Mouse (Mus musculus) ES-E14 (cell line): Measurements from ENCODE around the gene Olfr883. TPM values are rescaled to one million over a fixed set of nuclear protein-coding genes. Genes with fewer than 3 reads are reported as not detected.

Experiments used
- DNase-seq: peaks from one replicate; pipeline ENCODE4 v3.0.0-alpha.2; 2013; ENCODE audit warnings: low read depth, low spot score
- H3K27ac ChIP-seq: 2 replicates; pipeline ENCODE4 v1.5.1; 2012; ENCODE audit warnings: low read depth, mild to moderate bottlenecking, low read length, moderate library complexity, mixed read lengths; ENCODE audit not compliant: poor library complexity, insufficient read depth, severe bottlenecking
- H3K36me3 ChIP-seq: 2 replicates; pipeline ENCODE4 v1.6.1; 2012; ENCODE audit warnings: mild to moderate bottlenecking, low read length, moderate library complexity, mixed read lengths; ENCODE audit not compliant: control insufficient read depth, poor library complexity, insufficient read depth, severe bottlenecking
- H3K4me1 ChIP-seq, 2 experiments: fragments of 150-350 bp in 1 of 2; sonication (generic) in 1 of 2; 2 replicates each; pipeline ENCODE4 v1.6.1; 2012; ENCODE audit warnings: low read length in 2 of 2, mild to moderate bottlenecking in 1 of 2, mixed read lengths in 1 of 2; ENCODE audit not compliant: control insufficient read depth in 2 of 2, insufficient read depth in 2 of 2, poor library complexity in 1 of 2
- H3K4me3 ChIP-seq, 2 experiments: fragments of 150-350 bp in 1 of 2; sonication (generic) in 1 of 2; 2 replicates each; pipeline ENCODE4 v1.5.1; 2012; ENCODE audit warnings: low read length in 2 of 2, low read depth in 1 of 2, mild to moderate bottlenecking in 1 of 2, mixed read lengths in 1 of 2; ENCODE audit not compliant: insufficient read depth in 1 of 2, poor library complexity in 1 of 2, severe bottlenecking in 1 of 2
- H3K9ac ChIP-seq: 2 replicates; pipeline ENCODE4 v1.6.1; 2012; ENCODE audit warnings: low read depth, mild to moderate bottlenecking, low read length, mixed read lengths; ENCODE audit not compliant: poor library complexity, insufficient read depth, severe bottlenecking
- H3K9me3 ChIP-seq: fragments of 150-350 bp; sonication (generic); 2 replicates; pipeline ENCODE4 v1.6.1; 2012; ENCODE audit warnings: low read depth, mild to moderate bottlenecking, low read length; ENCODE audit not compliant: control insufficient read depth, insufficient read depth
- CHD2 ChIP-seq: IDR thresholded peaks from 2 replicates; pipeline ENCODE4 v1.6.1; 2014; ENCODE audit warnings: mild to moderate bottlenecking, low read depth, low read length, inconsistent platforms
- HCFC1 ChIP-seq: IDR thresholded peaks from 2 replicates; pipeline ENCODE4 v1.6.1; 2012; ENCODE audit warnings: low read length, inconsistent platforms, borderline replicate concordance; ENCODE audit not compliant: insufficient read depth
- MAFK ChIP-seq: IDR thresholded peaks from 2 replicates; pipeline ENCODE4 v1.6.1; 2014; ENCODE audit warnings: mild to moderate bottlenecking, low read depth, low read length, inconsistent platforms; ENCODE audit not compliant: insufficient read depth
- ZC3H11A ChIP-seq: IDR thresholded peaks from 2 replicates; pipeline ENCODE4 v1.6.1; 2012; ENCODE audit warnings: low read depth, mild to moderate bottlenecking, inconsistent platforms, low read length, borderline replicate concordance
- ZNF384 ChIP-seq: IDR thresholded peaks from 2 replicates; pipeline ENCODE4 v1.6.1; 2012; ENCODE audit warnings: low read depth, low read length, inconsistent platforms
- in situ Hi-C, 2 experiments: fragments of 600-800 bp; cut with MboI; formaldehyde crosslinking; loops; one replicate each; pipeline ENCODE4 v1.15.1; 2025; ENCODE audit warnings: low sequenced_read_pairs in 2 of 2, inconsistent platforms in 1 of 2; ENCODE audit not compliant: unreplicated experiment in 2 of 2
- total RNA-seq: library from RNA; depleted of rRNA; stranded (reverse); fragments of 300-350 nt; gene quantifications from 2 replicates; pipeline ENCODE4 v1.2.3, GENCODE M21; 2012; rRNA removed

Olfr883 gene
- total RNA-seq, result not detected in 2 replicates

DNA sequence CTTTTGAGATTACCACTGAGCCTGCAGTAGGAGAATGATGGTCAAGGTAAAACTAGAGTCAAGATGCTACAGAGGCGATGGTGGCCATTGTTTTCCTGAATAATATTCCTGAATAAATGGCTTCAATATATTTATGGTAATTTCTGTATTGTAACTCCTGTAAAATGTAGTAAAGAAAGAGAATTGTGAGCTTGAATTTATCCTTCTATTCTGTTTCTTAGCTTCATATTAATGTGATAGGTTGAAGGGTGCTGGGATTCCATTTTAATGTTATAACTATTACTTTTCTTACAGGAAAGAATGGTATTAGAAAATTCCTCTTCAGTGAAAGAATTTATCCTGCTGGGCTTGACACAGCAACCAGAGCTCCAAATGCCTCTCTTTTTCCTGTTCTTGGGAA is at the start of gene Olfr883:
Gene Olfr883 (plus strand): TSS at position 301 of the 400 bp plus-strand sequence.
- no peak within 1 kb of the TSS for H3K9ac ChIP-seq
- no peaks in the 10 kb centered on the region for H3K36me3 ChIP-seq
- no peaks in the 10 kb centered on the region for H3K9me3 ChIP-seq
- no peaks in the 10 kb centered on the region for H3K4me1 ChIP-seq
- in situ Hi-C loops, result no loop called here
- no peak within 1 kb of the TSS for H3K27ac ChIP-seq
- DNase-seq, result no peak
- no peak within 1 kb of the TSS for H3K4me3 ChIP-seq
- no peak for TF ChIP-seq MAFK
- TF ChIP-seq ZNF384, result no peak
- no peak for TF ChIP-seq ZC3H11A
- TF ChIP-seq HCFC1, result no peak
- TF ChIP-seq CHD2, result no peak

DNA sequence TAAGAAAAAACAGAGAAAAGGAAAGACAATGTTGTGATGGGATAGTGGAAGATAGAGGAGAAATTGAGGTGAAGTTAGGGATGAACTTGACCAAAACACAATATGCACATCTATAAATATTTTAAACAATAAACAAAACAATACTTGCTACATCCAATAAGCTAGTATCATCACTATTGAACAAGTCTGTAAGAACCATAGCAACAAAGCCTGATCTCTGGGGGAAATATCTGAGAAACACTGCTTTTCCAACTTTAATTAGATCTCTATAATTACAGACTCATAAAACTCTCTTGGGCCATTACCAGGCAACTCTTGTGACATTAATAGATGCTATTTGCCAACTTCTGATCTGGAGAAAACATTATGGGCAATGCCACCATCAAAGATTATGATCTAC is 34.1 kb upstream of the Olfr883 start, which contains the start of gene Olfr881:
Gene Olfr881 (plus strand): TSS at position 301 of the 400 bp plus-strand sequence.
- Histone ChIP-seq H3K9me3 (no peaks in the 10 kb centered on the region), H3K9ac (no peak within 1 kb of the TSS), H3K4me3 (no peak within 1 kb of the TSS), H3K27ac (no peak within 1 kb of the TSS), H3K36me3 (no peaks in the 10 kb centered on the region), H3K4me1 (no peaks in the 10 kb centered on the region)
- in situ Hi-C loops, result no loop called here
- TF ChIP-seq ZNF384 (no peak), ZC3H11A (no peak), HCFC1 (no peak), CHD2 (no peak), MAFK (no peak)
- DNase-seq, result no peak

DNA sequence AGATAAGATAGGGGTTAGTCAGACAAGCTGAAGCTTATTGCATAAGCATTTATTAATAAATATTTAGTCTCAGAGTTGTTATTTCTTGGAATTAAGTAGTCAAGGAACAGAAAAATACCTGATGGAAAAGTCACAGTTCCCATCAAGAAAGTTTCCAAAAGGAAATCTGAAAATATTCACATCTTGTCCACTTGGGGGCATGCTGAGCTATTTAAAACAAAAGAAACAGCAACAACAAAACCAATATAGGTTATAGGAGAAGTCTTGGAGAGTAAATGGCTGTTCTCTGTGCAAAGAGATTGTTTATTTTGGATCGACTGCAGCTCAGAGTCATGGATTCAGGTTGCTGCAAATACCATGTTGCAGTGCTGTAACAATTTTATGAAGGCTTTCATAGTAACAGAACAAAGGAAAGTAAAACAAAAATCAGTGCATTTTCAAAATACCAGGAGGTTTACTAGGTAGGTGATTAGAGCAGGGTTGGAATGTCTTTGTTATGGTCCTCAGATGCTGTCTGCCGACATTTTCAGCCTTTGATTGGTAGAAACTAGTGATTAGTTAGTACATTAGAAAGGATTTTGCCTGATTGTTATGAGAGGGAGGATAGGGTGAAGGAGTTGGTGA is 26.9 kb upstream of the Olfr883 start:
- in situ Hi-C loops, result no loop called here

DNA sequence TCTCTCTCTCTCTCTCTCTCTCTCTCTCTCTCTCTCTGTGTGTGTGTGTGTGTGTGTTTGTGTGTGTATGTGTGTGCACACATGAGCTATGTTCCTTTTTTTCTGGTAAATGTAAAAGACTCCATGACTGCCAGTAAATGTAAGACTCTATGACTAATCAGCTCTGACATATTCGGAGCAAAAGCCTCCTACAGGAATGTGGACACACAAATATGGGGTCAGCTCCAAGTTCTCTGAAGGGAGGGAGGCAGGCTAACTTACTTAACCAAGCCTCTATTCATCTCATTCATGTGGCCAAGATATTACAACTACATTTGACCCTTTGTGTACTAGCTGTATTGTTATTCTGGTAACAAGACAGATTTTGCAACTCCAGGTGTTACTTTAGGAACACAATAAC is 25.6 kb upstream of the Olfr883 start:
- Histone ChIP-seq H3K4me3 (no peak overlapping the region), H3K27ac (no peak overlapping the region), H3K9ac (no peak overlapping the region), H3K4me1 (no peaks in the 10 kb centered on the region), H3K36me3 (no peaks in the 10 kb centered on the region), H3K9me3 (no peaks in the 10 kb centered on the region)
- TF ChIP-seq MAFK (no peak), CHD2 (no peak), ZC3H11A (no peak), ZNF384 (no peak), HCFC1 (no peak)
- no peak for DNase-seq
- in situ Hi-C loops, result no loop called here

More for the DNA sequence above, 26.9 kb upstream of the Olfr883 start:
- TF ChIP-seq HCFC1 (no peak), ZNF384 (no peak), CHD2 (no peak), MAFK (no peak), ZC3H11A (no peak)
- H3K4me3 ChIP-seq, result no peak overlapping the region
- no peaks in the 10 kb centered on the region for H3K4me1 ChIP-seq
- no peaks in the 10 kb centered on the region for H3K36me3 ChIP-seq
- no peaks in the 10 kb centered on the region for H3K9me3 ChIP-seq
- no peak overlapping the region for H3K27ac ChIP-seq
- DNase-seq, result peak; percentile 4
- H3K9ac ChIP-seq, result no peak overlapping the region

DNA sequence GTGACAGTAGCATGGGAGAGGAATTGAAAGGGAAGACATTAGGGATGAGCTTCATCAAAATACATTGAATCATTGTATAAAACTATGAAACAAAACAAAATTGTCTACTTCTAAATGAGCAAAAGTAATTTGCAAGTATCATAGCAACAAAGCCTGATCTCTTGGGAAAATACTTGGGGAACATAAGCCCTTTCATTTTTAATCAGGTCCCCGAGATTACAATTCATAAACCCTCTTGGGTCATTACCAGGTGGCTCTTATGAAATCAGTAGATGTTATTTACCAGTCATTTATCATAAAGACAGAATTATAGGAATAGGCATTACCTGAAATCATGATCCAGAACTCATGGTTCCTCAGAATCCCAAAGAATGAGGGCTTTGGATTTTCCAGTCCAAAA is 20.6 kb downstream of the Olfr883 start, which contains the start of gene Olfr884:
Gene Olfr884 (plus strand): TSS at position 301 of the 400 bp plus-strand sequence.
- H3K36me3 ChIP-seq, result no peaks in the 10 kb centered on the region
- H3K9ac ChIP-seq, result no peak within 1 kb of the TSS
- in situ Hi-C loops, result no loop called here
- no peak within 1 kb of the TSS for H3K27ac ChIP-seq
- no peaks in the 10 kb centered on the region for H3K4me1 ChIP-seq
- no peak for DNase-seq
- no peaks in the 10 kb centered on the region for H3K9me3 ChIP-seq
- TF ChIP-seq HCFC1 (no peak), CHD2 (no peak), ZNF384 (no peak), MAFK (no peak), ZC3H11A (no peak)
- H3K4me3 ChIP-seq, result no peak within 1 kb of the TSS
